Mouse (Mus musculus) frontal cortex, adult 2 months (tissue): ENCODE data around the gene Zfp51. TPM values are rescaled to one million over a fixed set of nuclear protein-coding genes. Genes with fewer than 3 reads are reported as not detected.
"Not testable (repeated sequence)": the region's sequence is repeated elsewhere in the genome, so short reads cannot be mapped to it uniquely, and the experiment has no call there.

Experiments used
- DNase-seq, 2 experiments: peaks; one replicate each; pipeline ENCODE4 v3.0.0; 2022; ENCODE audit warnings: low spot score in 1 of 2; ENCODE audit errors: extremely low spot score in 1 of 2
- polyA plus RNA-seq: library from polyadenylated mRNA; depleted of rRNA; stranded (reverse); fragments of >200 nt; gene quantifications from 2 replicates; pipeline ENCODE4 v1.2.3, GENCODE M21; 2012; rRNA removed

Zfp51 gene
- 3.0 and 4.2 TPM in 2 replicates for polyA plus RNA-seq

DNA sequence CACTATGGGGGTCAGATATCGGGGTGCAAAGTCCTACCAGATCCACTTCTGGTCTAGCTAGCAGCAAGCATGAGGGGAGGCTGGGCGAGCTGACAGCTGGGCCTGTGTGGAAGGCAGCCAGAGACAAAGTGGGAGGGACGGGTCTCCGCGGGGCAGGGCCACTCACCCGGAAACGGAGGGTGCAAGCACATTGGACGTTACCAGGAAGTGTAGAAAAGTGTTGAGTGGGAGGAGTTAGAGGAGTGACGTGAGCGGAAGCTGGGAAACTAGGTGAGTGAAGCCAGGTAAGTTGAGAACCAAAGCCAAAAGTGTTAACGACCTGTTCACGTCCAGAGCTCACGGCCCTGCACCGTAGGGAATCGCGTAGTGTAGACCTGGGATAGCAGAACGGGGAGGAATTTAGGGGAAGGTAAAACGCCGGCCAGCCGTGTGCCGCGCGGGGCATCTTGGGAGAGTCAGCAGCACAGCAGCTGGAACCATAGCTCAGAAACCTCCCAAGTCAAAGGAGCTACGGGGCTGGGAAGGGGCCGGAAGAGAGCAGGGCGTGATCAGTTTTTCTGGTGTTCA, at the start of gene Zfp51:
Zfp51 (plus strand) TSS at position 237 of the 567 bp plus-strand sequence.
- DNase-seq = peak; percentile 77 to 85

DNA sequence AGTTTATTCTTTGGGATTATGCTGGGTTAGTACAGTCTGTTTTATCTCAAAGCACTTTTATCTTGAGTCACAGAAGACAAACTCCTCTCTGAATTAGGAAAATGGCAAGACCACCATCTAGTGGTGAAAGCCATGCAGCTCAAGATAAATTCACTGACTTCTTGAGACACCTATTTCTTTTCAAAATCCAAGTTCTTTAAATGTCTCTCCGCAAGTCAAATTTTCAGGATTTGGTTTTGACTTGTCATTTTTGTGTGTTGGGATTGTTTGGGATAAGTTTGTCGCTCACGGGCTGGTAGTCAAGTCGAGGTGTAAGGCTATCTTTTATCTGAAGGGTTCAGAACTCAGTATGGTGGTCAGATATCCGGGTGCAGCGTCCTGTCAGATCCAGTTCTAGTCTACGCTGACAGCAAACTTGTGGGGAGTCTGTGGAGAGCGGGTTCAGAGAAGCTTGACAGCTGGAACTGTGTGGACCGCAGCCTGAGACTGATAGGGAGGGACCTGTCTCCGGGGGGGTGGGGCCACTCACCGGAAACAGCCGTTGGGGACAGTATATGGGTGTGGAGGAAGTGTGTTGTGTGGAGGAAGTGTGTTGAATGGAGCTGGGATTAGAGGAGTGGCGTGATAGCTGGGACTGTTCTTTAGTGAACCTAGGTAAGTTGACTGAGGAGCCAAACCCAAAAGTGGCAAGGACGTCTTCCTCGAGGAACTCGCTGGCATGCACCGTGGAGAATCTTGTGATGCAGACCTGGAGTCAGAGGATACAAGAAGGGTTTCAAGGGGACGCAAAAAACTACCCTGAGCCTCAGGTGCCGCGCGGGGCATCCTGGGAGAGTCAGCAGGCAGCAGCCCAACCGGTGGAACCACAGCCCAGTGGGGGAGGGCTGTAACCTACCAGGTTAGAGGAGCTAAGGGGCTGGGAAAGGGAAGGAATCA, 27.2 kb upstream of the Zfp51 start, which contains the start of gene Zfp54:
Zfp54 (plus strand) TSS at position 564 of the 936 bp plus-strand sequence.
- DNase-seq = peak; percentile 20 to 72

DNA sequence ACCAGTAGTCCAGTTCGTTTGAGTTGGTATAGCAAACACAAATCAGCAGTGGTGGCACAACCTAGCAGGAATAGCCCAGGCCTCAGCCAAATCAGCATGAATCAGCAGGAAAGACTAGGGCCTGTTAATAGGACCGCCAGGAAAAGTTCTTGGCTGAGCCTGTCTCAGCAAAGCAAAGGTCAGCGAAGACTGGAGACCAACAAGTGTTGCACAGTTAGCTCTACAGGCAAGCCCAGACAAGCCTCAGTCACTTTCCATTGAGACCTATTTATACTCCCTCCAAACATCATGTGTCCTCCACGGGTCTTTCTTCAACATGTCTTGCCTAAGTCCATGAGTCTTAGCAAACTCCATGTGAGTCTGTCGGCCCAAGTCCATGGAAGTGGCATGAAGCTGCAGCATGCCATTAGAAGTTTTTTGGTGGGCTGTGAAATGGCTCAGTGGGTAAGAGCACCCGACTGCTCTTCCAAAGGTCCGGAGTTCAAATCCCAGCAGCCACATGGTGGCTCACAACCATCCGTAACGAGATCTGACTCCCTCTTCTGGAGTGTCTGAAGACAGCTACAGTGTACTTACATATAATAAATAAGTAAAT, 11.3 kb upstream of the Zfp51 start:
- not testable (repeated sequence) for DNase-seq

DNA sequence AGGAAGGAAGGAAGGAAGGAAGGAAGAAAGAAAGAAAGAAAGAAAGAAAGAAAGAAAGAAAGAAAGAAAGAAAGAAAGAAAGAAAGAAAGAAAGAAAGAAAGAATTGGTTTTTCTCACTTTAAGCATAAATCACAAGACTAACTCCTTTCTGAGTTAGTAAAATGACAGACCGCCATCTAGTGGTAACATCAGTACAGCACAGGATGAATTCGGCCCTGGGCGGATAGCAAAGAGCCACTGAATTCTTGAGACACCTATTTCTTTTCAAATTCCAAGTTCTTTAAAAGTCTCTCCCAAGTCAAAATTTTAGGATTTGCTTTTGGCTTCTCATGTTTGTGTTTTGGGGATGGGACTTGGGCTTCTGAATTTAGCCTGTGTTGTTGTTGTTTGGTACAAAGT, 505 bp upstream of the Zfp51 start:
- DNase-seq = peak; percentile 55 to 94

DNA sequence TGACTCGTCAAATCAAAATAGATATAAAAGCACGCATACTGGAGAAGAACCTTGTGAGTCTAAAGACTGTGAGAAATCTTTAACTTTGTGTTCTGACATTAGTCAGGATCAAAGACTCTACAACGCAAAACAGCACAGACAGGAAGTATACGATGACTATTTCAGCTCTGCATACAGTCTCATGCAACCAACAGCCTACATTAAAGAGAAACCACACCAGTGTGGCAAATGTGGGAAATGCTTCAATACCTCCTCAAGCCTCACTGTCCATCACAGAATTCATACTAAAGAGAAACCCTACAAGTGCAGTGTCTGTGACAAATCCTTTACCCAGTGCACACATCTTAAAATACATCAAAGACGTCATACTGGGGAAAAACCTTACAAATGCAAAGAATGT, 13.4 kb downstream of the Zfp51 start:
- DNase-seq = no peak

DNA sequence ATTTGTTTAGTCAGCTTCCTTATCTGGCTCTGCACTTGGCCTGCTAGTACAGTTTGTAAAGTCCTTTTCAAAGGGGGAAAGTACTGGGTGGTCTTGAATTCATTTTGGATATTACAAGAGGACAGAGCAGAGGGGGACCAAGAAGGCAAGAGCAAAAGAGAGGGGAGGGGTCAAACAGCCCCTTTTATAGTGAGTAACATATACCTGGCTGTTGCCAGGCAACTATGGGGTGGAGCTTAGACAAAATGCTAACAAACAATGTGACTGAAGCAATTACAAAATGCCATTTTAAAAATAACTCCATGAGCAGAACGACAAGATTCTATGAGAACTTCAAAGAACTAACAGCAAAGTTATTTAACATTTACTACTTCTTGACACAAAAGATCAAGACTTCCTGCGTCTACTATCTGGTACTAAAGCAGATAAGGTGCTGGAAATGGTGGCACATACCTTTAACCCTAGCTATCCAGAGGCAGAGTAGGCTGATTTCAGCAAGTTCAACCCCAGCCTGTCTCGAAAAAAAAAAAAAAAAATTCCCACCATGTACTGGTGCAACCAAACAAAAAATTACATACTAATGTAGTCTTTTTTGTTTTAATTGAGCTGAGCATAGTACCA, 22.0 kb downstream of the Zfp51 start:
- DNase-seq = no peak

DNA sequence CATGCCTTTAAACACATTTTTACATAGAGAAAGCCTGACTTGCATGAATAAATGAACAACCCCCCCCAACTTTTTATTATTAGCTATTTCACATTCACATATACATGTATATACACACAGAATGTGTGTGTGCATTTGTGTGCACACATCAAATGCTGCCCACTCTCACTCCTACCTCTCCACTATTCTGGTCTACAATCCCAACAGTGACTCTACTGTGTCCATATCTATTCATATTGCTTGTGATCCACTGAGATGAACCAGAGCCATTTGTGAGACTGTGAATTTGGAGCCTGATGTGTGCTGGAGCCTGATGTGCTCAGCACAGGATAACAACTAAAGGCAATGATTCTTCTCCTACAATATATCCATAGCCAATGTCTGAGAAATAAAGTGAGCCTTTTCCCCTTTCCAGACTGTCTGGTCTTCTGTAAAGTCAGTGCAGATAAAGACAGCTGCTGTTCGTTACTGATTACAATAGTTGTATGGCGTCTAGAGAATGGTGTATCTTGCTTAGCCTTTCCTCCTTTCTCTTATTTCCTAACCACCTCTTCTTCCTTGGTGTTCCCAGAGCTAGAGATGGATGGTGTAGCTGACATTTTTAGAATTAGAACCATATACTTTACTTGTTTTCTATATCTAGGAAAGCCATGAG, 22.6 kb downstream of the Zfp51 start:
- no peak for DNase-seq

DNA sequence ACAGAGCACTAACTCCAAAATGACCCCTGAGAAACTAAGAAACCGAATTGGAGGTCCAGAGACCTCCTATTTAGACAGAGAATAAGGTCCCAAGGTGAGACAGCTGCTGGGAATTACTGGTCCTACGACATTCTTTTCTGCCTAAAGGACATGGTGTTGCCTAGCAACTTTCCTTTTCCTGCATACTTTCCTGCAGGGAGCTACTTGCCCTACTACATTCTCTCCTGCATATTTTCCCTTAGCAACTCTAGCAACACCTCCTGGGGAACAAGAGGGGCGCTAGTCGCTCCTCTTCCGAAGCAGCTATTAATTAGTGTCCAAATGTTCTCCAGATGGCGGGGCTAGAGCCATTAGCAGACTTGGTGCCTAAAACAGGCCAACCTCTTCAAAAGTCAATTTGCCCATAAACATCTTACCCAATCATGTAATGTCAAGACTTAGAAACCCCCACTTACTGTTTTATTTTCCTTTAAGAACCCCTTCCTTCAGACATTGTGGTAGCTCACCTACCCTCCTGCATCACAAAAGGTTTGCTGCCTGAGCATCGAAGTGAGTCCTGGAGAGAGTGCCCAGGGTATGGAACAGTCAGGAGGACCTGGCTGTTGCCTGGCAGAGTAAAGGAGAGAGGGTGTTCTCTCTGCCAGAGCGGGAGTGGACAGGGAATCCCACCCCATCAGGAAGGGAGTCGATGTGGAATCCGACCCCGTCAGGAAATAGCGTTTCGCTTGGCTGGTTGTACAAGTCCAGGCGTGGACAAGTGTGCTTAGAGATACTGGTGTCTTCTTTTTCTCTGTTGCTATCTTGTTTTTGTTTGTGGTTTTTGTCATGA, 23.4 kb downstream of the Zfp51 start:
- DNase-seq = no peak

DNA sequence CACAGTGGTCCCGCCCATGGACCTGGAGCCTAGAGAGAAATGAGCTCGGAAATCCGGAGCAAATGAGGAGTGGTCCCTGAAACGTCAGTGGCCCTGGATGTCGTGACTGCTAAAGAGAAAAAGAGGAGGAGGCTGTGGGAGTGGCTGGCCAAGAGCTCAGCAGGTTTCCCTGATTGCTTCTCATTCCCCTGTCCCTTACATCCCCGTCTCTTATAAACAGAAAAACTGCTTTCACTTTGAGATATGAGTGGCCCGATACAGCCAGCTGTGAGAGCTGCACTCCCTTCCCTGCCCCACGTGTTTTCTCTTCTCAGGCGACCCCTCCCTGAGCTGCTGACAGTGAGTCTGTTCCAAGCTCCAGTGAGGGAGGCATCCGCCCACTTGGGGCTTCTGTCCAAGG, 24.6 kb downstream of the Zfp51 start:
- not testable (repeated sequence) for DNase-seq

DNA sequence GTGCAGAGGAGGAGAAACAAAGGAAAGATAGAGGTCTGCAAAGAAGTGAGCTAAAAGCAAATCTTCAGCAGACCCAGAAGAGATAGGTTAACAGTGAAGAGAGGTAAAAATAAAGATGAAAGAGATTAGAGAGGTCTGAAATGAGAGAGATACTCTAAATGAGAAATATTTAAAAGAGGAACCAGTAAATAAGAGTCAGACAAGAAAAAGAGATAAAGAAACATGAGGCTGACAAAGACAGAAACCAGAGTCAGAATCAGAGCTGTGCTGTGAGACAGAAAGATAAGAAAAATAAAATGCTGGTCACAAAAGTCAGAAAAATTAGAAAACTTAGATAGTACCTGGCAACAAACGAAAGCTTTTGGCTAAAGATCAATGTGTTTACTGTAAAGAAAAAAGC, 25.1 kb downstream of the Zfp51 start:
- DNase-seq = not testable (repeated sequence)

DNA sequence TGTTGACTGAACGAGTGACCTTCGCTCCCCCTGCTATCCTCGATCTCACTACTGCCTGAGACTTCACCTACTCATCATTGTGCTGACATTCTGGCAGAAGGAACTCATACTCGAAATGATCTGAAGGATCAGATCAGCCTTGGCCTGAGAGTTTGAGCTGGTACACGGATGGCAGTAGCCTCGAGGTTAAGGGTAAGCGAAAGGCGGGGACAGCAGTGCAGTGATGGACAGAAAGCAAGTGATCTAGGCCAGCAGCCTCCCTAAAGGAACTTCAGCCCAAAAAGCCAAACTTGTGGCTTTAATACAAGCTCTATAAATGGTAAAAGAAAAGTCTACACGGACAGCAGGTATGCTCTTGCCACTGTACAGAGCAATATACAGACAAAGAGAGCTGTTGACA, 26.2 kb downstream of the Zfp51 start:
- DNase-seq = not testable (repeated sequence)

DNA sequence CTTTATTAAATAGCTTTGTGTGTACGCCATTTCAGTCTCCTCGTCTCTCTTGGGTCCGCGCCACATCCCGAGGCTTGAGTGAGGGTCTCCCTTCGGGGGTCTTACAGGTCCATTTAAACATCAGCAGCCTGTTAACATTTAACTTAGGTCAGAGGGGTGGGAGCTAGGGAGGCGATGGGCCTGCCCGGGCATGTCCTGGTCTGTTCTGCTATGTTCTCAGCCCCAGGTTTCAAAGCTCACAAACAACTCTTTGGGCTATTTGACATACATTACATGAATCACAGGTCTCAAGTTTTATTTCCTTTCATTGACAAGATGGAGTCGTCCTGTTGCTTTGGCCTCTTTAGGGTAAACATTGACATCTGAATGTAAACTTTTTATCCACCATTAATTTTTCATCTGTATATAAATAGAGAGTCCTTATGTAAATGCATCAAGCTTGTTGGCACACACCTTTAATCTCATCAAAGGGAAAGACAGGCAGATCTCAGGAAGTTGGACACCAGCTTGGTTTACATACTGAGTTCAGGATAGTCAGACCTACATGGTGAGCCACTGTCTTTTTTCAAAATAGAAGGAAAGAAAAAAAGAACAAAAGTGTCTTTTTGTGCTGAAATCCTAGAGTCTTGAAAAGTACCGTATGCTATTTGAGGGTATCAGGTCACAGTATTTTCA, 28.1 kb downstream of the Zfp51 start:
- DNase-seq = not testable (repeated sequence)

DNA sequence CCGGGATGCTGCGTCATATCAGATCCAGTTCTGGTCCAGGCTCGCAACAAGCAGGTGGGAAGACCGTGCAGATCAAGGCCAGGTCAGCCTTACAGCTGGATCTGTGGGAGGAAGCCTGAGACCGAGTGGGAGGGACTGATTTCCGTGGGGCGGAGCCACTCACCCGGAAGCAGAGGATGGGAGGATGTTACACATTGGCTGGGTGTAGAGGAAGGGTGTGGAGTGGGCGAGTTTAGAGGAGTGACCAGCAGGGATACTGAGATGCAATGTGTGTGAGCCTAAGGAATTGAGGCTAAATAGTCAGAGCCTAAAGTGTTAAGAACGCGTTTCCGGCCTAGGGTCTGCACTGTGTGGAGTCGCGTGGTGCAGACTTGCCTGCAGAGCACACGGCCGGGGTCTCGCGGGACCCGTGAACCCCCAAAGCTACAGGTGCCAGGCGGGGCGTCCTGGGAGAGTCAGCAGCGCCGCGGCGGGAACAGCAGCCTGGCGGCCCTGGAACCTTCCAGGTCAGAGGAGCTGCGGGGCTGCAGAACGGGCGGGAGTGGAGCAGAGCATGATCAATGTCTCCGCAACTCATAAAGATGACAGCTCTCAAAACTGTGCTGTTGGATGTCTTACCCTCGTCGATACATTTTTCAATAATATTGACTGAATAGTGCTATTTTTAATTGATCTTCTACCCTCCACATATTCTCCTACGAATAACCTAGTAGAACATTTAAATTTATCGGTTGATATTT, 38.8 kb downstream of the Zfp51 start, which contains the start of gene Zfp53:
Zfp53 (plus strand) TSS at position 239 of the 740 bp plus-strand sequence.
- DNase-seq = peak; percentile 72 to 86

DNA sequence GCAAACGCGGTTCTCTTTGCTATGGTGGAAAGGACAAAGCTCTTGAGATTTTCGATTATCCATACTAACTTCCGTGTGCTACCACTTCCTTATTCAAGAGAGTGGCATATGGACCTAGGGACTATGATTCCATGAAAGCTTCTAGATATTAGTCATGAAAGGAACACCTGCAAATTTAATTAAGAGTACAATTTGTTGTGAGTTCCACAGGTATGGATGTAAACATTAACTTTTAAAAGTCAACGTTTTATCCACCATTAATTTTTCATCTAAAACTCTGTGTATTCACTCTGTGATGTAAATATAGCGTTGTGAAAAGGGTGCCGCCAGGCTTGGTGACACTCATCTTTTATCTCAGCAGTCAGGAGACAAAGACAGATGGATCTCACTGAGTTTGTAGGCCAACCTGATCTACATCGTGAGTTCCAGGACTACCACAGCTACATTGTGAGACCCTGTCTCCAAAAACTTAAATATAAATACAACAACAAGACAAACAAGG, 39.4 kb downstream of the Zfp51 start:
- DNase-seq = no peak

DNA sequence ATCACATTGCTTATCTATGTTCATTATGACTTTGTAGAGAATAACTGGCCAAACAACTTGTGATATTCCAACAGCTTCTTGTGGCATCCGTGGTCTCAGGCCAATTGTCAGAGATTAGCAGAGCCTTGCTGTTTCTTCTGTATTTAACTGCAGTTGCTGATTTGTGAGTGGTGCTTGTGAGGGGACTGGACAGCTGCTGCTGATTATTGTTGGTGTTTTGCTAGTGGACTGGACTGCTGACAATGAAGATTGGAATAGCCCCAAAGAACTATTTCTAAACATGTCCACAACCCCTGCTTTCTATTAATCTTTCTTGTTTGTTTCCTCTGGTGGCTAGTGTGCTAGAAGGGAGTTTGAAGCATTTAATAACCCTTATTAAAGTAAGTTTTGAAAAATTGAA, 51.2 kb downstream of the Zfp51 start:
- DNase-seq = no peak

DNA sequence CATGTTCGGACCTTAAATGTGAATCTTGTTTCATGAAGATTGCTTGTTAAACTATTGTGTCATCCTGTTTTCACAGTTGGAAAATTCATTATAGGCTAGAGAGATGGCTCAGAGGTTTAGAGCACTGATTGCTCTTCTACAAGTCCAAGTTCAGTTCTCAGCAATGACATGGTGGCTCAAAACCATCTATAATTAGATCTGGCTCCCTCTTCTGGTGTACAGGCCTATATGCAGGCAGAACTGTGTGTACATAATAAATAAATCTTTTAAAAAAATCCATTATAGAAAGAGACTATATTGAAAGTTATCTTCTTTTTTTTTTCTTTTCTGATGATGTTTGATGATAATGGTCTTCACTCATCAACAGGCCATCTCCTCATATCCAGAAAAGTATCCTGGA, 54.4 kb downstream of the Zfp51 start:
- DNase-seq = no peak

DNA sequence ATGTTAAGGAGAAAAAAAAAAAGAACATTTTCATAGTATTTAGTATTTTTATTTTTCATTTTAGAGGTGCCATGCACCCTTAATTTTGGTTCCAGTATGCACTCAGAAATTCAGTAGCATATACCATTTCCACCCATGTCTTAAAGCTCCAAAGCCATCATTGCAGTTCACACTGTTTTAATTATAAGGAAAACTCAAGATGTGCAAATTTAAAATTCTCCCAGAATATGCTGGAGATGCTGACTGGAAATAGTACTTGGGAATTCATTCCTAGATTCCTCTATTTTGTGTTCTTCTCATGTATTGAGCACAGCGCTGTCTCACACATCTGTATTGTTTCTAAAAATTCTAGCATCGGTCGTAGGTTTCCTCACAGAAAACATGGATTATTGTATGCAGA, 56.1 kb downstream of the Zfp51 start:
- peak in 1 of 2 experiments; percentile 36 for DNase-seq

DNA sequence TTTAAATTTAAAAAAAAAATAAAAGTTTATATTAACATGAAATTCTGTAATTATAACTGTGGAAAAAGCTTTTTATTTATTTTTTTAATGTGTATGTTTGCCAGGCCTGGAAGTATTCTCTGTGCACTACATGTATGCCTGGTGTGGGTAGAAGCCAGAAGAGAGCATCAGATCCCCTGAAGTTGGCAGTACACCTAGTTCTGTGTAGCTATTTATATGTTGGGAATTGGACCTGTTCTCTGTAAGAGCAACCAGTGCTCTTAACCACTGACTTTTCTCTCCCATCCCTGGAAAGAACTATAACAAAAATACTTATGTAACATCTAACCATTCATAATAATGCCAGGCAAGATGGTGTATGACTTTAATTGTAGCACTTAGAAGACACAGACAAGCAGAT, 59.6 kb downstream of the Zfp51 start:
- DNase-seq = no peak
